12 mouse cellular contexts compared by ENCODE assay signal in genomic region chr11:73020953-73021800, GRCm38 (mm10). TPM values are rescaled to one million over a fixed set of nuclear protein-coding genes. Genes with fewer than 3 reads are reported as not detected.
DNase-seq lines count a peak whose midpoint lies in the region.
"Had no signal": no experiment of that assay in that cellular context is flagged by ENCODE, and none has a peak within 500 bp of the region (broad histone marks: within the 10 kb centered on the region; RNA-seq: fewer than 3 reads in every experiment).

No protein-coding gene starts in this region.

- intact Hi-C loops in heart, postnatal 36 days (cut with DNase I), result no loop called here

- peak; percentile 32 to 40 for DNase-seq in cerebellum, adult 18-20 months
- no peak for DNase-seq in cerebellum, postnatal 10 days
- DNase-seq in left cerebral cortex, adult 18-20 months (ENCODE audit: low spot score in 2 of 2), result peak; percentile 45 to 53
- DNase-seq in left cerebral cortex, adult 11 months (ENCODE audit: low spot score), result no peak
- peak; percentile 50 for DNase-seq in 3134 (ENCODE audit: extremely low read depth, insufficient read length, low spot score)
- DNase-seq in adrenal gland, postnatal 25 days, result peak; percentile 60
- no peak for DNase-seq in heart, postnatal 36 days
- DNase-seq in frontal cortex, postnatal 10 days (ENCODE audit: low spot score in 2 of 2), result no peak
- DNase-seq: B cell, adult 2 months; heart, postnatal 4 days; kidney, adult 18-20 months; lung, adult 2 months had no signal

RNA-seq across cellular contexts. Expression of gene Camkk1, which starts 2.4 kb away (rescaled TPM):
- 100 to 1,000 TPM; 108 to 123 TPM for total RNA-seq in left cerebral cortex, adult 18-20 months (2021)
- 2.6 and 3.1 TPM in 2 replicates for total RNA-seq in adrenal gland, postnatal 25 days (2021)
- under 1 TPM; 0.84 to 1.00 TPM for total RNA-seq in heart, postnatal 36 days (2021)

RNA-seq across cellular contexts. Expression of gene P2rx1, which starts 22.3 kb away (rescaled TPM):
- total RNA-seq in left cerebral cortex, adult 18-20 months (2021), result under 1 TPM; 0.26 to 0.47 TPM
- total RNA-seq in adrenal gland, postnatal 25 days (2021), result 0.15 TPM in 1 of 2 replicates, not detected in the other
- total RNA-seq in heart, postnatal 36 days (2021), result under 1 TPM; 0.33 to 0.38 TPM

RNA-seq across cellular contexts. Expression of gene Ncbp3, which starts 26.4 kb away (rescaled TPM):
- 1 to 10 TPM; 9.1 to 9.8 TPM for total RNA-seq in left cerebral cortex, adult 18-20 months (2021)
- 10.8 and 15.1 TPM in 2 replicates for total RNA-seq in adrenal gland, postnatal 25 days (2021)
- total RNA-seq in heart, postnatal 36 days (2021), result 1 to 10 TPM; 5.8 to 6.3 TPM

Comparison
In these comparisons a context has a peak if more than half of its experiments do, and no peak if none do; other contexts are left out.
1. DNase-seq: peak in cerebellum, adult 18-20 months (2 of 2), left cerebral cortex, adult 18-20 months (2 of 2), 3134 (single experiment) and adrenal gland, postnatal 25 days (single experiment); none in cerebellum, postnatal 10 days (0 of 2), left cerebral cortex, adult 11 months (single experiment), heart, postnatal 36 days (0 of 2) and frontal cortex, postnatal 10 days (0 of 2).
2. RNA of gene Camkk1, which starts 2.4 kb away (total RNA-seq): 108 to 123 TPM in left cerebral cortex, adult 18-20 months; 2.6 to 3.1 TPM in adrenal gland, postnatal 25 days and 0.84 to 1.00 TPM in heart, postnatal 36 days; every median in the first group is over 10 times any median in the second.